Mouse (Mus musculus) fibroblast of lung, adult 2 months (primary cell): ENCODE measurements around the gene 9930104L06Rik.

Experiments
- DNase-seq: peaks from one replicate; pipeline ENCODE4 v3.0.0-alpha.2; 2011; ENCODE audit warnings: low read depth

Gene 9930104L06Rik

GRCm38 (mm10) chr4:124960940-124961339 lies 24.1 kb downstream of the 9930104L06Rik start:
- no peak for DNase-seq

- DNase-seq = no peak
Measured at GRCm38 (mm10) chr4:124962576-124962975, 25.7 kb downstream of the 9930104L06Rik start.

GRCm38 (mm10) chr4:124964912-124965599 lies 28.2 kb downstream of the 9930104L06Rik start:
- DNase-seq = no peak

GRCm38 (mm10) chr4:124968711-124969110 lies 31.9 kb downstream of the 9930104L06Rik start:
- no peak for DNase-seq

DNA sequence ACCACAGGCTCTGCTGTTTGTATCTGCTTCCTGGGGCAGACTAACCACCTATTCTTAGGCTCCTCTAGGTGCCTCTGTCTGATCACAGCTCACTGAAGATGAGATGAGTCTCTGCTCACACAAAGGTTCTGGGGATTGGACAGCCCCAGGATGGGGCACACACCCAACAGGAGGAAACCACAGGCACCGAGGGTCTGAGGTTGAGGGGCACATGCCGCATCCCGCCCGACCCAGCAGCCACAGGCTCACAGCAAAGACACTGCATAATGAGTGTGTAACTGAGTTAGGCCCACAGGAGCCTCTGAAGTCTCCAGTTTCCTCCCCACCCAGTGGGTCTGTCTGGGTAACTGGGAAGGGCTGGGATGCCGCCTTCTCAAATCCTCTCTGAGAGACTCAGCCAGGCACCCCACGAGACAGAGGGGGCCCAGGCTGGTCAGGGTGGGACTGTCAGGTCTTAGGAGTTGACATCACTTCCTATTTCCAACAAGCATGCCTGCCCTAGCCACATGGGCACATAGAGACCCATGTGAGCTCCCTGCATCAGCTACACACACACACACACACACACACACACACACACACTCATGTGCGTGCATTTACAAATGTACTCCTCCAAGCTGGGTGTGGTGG lies 32.5 kb downstream of the 9930104L06Rik start:
- DNase-seq = no peak

- DNase-seq = no peak
Measured at GRCm38 (mm10) chr4:124970194-124970593, 33.3 kb downstream of the 9930104L06Rik start.

DNA sequence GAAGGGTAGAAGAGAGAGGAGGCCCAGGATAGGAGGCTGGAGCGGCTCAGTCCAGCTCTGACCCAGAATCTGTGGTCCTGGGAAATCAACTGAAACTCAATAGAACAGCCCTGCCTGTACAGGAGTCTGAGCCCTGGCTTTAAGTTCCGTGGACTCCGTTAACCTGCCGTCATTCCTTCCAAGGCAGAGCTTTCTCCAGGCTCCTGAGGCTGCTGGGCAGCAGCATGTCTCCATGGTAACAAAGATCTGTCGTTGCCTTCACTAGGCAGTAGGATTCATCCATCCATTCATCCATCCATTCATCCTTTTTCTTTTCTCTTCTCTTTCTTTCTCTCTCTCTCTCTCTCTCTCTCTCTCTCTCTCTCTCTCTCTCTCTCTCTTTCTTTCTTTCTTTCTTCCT lies 33.8 kb downstream of the 9930104L06Rik start:
- DNase-seq = no peak

DNA sequence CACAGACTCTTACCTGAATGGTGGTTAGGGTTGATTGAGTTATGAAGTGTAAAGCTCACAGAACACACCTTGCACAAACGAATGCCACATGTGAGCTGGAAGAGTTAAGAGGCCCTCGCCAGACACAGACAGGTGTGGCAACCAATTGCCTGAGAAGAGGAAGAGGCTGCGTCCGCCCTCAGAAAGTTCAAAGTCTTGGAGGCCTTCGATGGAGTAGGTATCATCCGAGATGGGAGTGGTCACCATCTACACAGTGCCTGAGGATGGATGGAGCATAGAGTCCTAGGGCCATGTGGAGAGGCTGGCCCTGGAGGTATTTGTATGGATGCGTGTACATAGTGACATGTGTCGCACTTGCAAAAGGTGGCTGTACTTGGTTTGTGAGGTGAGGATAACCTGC lies 34.2 kb downstream of the 9930104L06Rik start:
- DNase-seq = no peak

- DNase-seq = no peak
Measured at GRCm38 (mm10) chr4:124972316-124972715, 35.5 kb downstream of the 9930104L06Rik start.

DNA sequence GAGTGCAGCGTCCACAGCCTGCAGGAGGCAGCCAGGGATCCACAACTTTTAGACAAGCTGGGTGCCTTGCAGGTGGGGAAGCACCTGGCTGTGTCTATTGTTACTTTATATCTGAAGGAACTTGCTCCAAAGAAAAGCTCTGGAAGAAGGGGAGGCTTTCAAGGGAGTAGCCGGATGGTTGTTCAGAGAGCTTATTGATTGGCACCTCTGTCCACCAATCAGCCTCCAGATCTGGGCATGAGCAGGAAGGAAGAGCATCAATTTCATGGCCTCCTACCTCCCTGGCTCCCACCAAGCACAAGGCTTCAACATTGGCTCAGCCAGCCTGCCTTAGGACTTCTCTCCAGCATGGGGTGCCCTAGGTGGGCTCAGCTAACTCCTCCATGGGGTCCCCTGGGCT lies 36.4 kb downstream of the 9930104L06Rik start:
- no peak for DNase-seq

DNA sequence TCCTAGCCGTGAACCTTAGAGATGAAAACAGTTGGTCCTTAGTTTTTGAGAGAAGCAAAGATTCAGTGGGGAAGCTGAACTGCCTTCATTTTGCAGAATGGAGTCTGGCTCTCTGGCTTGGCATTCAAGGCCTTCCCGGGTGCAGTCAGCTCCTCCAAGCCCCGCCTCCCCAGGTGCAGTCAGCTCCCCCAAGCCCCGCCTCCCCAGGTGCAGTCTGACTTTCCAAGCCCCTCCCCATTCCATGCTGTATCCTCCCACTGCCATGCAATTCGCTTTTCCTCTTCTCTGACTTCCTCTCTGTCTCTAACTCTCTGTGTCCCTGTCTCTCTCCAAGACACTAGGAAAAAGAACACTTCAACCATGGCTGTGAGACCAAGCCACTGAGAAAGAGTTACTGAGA lies 41.4 kb downstream of the 9930104L06Rik start:
- DNase-seq = no peak

- no peak for DNase-seq
Measured at GRCm38 (mm10) chr4:124983893-124984526, 47.2 kb downstream of the 9930104L06Rik start.

DNA sequence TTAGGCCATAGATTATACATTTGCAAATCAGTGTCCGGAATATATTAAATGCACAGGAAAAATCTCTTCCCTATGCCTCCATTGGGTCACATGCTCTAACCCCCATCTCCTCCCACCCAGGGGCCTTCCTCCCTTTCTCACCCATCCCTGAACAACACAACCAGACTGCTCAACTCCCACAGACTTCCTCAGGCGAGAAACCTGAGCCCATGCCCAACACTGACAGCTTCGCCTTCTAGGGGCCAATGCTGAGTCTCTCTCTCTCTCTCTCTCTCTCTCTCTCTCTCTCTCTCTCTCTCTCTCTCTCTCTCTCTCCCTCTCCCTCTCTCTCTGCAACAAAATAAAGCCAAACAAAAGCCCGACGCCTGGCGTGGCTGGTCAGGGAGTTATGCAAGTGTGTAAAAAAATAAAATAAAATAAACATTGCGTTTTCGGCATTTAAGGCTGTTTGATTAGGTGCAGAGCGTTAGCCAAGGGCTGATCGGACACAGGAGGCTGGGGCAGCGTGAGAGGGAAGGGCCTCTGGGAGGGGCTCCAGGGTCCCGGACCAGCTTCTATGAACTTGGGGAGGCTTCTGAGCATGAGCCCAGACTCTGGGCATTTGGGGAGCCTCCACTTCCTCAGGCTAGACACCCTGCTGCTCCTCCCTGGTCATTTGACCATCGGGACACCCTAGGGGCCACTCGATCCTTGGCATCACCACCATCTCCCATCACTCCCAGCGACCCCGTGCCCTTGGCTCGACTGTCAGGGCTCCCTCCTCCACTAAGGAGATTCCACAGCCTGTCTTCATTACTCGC lies 48.2 kb downstream of the 9930104L06Rik start:
- DNase-seq = no peak

DNA sequence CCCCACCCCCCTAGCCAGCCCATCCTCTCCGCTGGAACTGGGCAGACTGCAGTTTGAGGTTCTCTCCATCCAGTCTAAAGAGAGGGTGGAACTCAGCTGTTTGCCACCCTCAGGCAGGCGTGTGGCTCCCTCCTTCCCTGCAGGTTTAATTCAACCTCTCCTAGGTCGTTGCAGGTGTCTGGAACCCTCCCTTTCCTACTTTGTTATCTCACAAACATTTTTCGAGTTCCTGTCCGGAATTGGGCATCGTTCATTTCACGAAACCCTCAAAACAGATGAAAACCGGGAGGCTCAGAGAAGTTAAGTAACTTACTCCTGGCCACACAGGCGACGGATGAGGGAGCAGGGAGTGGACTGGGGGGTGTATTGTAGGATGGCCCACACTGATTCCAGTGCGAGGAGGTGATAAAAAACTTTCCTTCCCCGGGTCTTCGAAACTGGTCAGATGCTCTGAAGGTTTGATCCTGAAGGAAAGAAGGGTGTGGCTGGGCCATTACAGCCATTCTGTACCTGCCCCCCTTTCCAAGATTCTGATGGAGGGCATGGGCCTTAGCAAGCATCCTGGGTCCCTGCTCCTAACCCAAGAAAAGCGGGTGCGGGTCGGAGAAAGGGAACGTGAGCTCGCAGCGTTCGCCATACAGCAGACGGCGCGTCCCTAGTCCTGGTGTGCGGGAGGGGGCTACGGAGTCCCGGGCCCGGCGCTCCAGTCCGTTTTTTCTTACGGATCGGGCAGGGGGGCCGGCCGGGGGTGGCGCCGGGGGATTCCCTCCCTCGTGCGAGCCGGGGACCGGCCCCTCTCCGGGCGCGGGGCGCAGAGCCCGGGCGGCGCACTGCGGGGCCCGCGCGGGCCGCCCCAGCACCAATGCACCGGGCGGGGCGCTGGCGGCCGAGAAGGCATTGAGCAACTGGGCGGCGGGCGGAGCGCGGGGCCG lies 49.1 kb downstream of the 9930104L06Rik start, which contains the start of gene Rspo1:
Gene Rspo1 (plus strand): TSS at position 760 of the 932 bp plus-strand sequence.
- DNase-seq = no peak

GRCm38 (mm10) chr4:124986739-124987710 lies 50.2 kb downstream of the 9930104L06Rik start:
- DNase-seq = no peak

- no peak for DNase-seq
Measured at GRCm38 (mm10) chr4:124987711-124988097, 50.9 kb downstream of the 9930104L06Rik start.

DNA sequence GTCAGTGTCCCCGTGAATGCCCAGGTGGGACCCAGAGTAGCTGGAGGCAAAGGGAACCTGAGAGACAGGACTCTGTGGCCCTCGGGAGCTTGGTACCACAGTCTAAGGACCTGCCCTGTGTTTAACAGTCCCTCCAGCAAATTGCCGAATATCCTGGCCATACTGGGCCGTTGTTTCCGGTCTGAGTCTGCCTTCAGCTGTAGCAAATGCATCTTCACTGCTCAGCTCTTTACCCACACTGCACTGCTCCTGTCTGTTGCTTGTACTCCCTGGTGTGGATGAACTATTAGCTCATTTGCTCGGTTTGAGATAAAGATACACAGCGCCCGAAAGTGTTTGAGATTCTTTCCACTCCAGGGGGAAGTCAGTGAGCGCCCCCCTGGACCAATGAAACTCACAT lies 51.5 kb downstream of the 9930104L06Rik start:
- no peak for DNase-seq

DNA sequence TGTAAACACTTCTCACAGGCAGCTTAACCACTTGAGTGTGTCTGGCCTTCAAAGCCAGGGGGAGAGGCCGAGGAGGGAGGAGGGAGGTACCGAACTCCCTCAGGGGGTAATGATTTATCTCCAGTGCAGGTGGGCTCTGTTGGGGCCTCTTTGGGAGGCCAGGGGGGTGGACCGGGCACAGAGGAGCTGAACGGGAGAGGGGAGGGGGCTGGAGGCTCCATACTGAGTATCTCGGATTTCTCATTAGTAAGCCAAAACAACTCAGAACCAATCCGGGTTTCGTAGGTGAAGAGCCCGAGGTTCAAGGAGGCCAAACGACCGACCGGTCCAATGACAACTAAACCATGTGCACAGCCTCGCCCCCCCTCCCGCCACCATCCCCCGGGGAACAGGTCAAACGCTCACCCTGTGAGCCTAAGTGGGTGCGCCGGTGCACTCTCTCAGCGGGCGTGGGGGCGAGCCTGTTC lies 53.0 kb downstream of the 9930104L06Rik start:
- no peak for DNase-seq

DNA sequence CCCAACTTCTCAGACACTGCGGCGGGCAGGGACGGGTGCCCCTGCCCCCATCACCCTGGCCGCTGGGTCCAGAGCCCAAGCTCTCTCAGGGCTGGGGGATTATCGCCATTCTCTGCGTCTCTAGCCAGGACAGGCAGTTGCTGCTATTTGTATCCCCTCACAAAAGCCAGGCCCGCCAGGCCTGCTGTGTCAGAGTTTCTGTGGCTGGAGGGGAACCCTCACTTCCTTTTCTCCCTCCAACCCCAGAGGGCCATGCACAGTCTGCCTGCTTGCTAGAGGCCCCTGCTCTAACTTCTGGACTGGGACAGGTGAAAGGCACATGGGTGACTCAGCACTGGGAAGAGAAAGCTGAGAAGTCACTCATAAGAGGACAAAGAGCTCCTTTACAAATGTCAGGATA lies 53.5 kb downstream of the 9930104L06Rik start:
- no peak for DNase-seq
